Mouse (Mus musculus) hindbrain, embryonic 16.5 days (tissue): ENCODE results near the gene Gm3045. TPM values are rescaled to one million over a fixed set of nuclear protein-coding genes. Genes with fewer than 3 reads are reported as not detected.

Experiments
- ATAC-seq: fragments of 200-750 bp; cut with Nextera tagmentation; 2 replicates; pipeline ENCODE4 v1.8.0; 2017; ENCODE audit warnings: moderate TSS enrichment, moderate library complexity
- H3K27ac ChIP-seq: fragments of 300-500 bp; sonication (generic); 2 replicates; pipeline ENCODE4 v1.5.1; 2014; ENCODE audit warnings: low read depth, mild to moderate bottlenecking, control low read depth, low read length, moderate library complexity
- H3K27me3 ChIP-seq: fragments of 300-500 bp; sonication (generic); replicated peaks from 2 replicates; pipeline ENCODE4 v1.6.1; 2014; ENCODE audit warnings: low read length; ENCODE audit not compliant: control insufficient read depth, insufficient read depth
- H3K36me3 ChIP-seq: fragments of 300-500 bp; sonication (generic); 2 replicates; pipeline ENCODE4 v1.6.1; 2014; ENCODE audit warnings: mild to moderate bottlenecking, low read length, moderate library complexity, mixed read lengths; ENCODE audit not compliant: control insufficient read depth, insufficient read depth
- H3K4me1 ChIP-seq: fragments of 300-500 bp; sonication (generic); 2 replicates; pipeline ENCODE4 v1.6.1; 2014; ENCODE audit warnings: low read depth, low read length; ENCODE audit not compliant: control insufficient read depth, insufficient read depth
- H3K4me2 ChIP-seq: fragments of 300-500 bp; sonication (generic); 2 replicates; pipeline ENCODE4 v1.6.1; 2014; ENCODE audit warnings: mild to moderate bottlenecking, low read length, control low read depth, moderate library complexity
- H3K4me3 ChIP-seq: fragments of 300-500 bp; sonication (generic); 2 replicates; pipeline ENCODE4 v1.5.1; 2014; ENCODE audit warnings: mild to moderate bottlenecking, low read length, control low read depth, moderate library complexity
- H3K9ac ChIP-seq: fragments of 300-500 bp; sonication (generic); 2 replicates; pipeline ENCODE4 v1.6.1; 2014; ENCODE audit warnings: low read depth, mild to moderate bottlenecking, control low read depth, low read length, moderate library complexity
- H3K9me3 ChIP-seq: fragments of 300-500 bp; sonication (generic); 2 replicates; pipeline ENCODE4 v1.6.1; 2014; ENCODE audit warnings: mild to moderate bottlenecking, low read length, moderate library complexity; ENCODE audit not compliant: control insufficient read depth
- WGBS: fragments of 180-500 bp; shearing (Covaris S2); extraction: QIAGEN DNeasy Blood & Tissue Kit; methylation state at CpG from one replicate; pipeline ENCODE4 v1.1.7; 2014; 5-methylcytosine and 5-hydroxymethylcytosine counted together
- polyA plus RNA-seq: library from polyadenylated mRNA; unstranded; fragments of >200 nt; fragmentation: Nextera tagmentation; extraction: Ambion mirVana; gene quantifications from 2 replicates; pipeline ENCODE4 v1.2.1, GENCODE M21; 2015

Gm3045 gene
- polyA plus RNA-seq, 1 experiment from 2014 or later, result not detected

DNA sequence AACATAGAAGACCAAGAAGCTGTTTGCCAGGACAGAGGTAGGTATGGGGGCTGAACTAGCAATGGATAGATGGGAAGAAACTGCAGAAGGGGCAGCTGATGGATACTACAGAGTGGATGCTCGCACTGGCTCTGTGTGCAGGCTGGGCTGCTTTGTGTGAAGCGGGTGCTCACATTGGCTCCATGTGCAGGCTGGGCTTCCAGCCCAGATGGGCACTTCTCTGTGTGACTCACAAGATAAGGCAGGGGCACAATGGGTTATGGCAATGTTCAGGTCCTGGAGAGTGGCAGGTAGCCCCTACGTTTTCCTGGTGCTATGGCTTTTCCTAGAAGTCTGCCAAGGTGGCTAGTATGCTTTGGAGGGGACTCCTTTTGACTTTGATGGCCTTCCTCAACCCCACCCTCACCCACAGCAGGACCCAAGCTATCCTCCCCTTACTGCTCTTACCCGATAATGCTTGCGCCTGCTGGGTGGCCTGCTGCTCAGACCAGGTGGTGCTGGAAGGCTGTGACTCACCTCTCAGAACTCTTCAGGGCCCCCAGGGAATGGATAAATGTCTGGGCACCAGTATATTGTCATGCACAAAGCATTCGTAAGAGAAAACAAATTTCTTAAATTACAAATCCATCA, 21.8 kb upstream of the Gm3045 start:
- H3K9me3 ChIP-seq, result no peaks in the 10 kb centered on the region
- H3K36me3 ChIP-seq, result no peaks in the 10 kb centered on the region
- H3K4me3 ChIP-seq, result no peak overlapping the region
- H3K4me2 ChIP-seq, result no peak overlapping the region
- H3K27ac ChIP-seq, result no peak overlapping the region
- no peaks in the 10 kb centered on the region for H3K27me3 ChIP-seq
- ATAC-seq, result no peak
- no peaks in the 10 kb centered on the region for H3K4me1 ChIP-seq
- no peak overlapping the region for H3K9ac ChIP-seq
- WGBS, result 79% methylated on average over 6 of the region's 6 CpGs

DNA sequence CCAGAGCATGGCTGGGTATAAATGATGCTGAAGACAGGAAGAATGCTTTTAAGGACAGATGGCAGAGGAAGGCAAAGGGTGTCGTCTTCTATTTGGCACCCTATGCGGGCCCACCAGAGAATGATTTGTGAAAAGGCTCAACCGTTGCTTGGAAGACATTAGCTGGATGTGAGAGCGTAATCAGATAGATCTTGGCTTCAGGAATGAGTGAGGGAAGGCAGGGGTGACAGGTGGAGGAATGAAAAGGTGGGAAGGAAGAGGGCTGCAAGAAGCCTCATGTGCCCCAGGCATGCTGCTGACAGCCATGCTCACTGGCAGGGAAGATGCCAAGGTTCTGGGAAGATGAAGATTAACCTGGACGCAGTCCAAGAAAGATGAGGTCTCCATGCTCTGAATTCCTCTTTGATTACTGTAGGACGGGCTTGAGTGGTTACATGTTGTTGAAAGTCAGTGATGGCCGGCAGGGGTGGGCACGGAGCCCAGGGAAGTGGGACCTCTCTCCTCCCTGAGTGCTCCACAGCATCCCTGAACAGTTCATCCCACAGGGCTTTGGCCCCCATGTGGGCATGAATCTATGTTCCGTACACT, 14.0 kb upstream of the Gm3045 start:
- H3K27ac ChIP-seq, result no peak overlapping the region
- H3K4me1 ChIP-seq, result 0 out of 2 replicates have a peak, but pooled peaks cover 2% of the 10 kb centered on the region
- H3K9me3 ChIP-seq, result peaks cover 8% of the 10 kb centered on the region; the same call in 1 of the 2 replicates
- no peak overlapping the region for H3K4me3 ChIP-seq
- WGBS, result 54% methylated on average over 9 of the region's 9 CpGs
- no peak for ATAC-seq
- no peak overlapping the region for H3K9ac ChIP-seq
- no peaks in the 10 kb centered on the region for H3K27me3 ChIP-seq
- H3K4me2 ChIP-seq, result no peak overlapping the region
- H3K36me3 ChIP-seq, result no peaks in the 10 kb centered on the region

GRCm38 (mm10) chr13:56418685-56419483, 7.5 kb upstream of the Gm3045 start:
- no peak overlapping the region for H3K4me2 ChIP-seq
- peaks cover 4% of the 10 kb centered on the region; the same call in 1 of the 2 replicates for H3K9me3 ChIP-seq
- no peak overlapping the region for H3K27ac ChIP-seq
- 0 out of 2 replicates have a peak, but pooled peaks have one; percentile 40 for ATAC-seq
- H3K4me3 ChIP-seq, result no peak overlapping the region
- no peak overlapping the region for H3K9ac ChIP-seq
- H3K27me3 ChIP-seq, result no peaks in the 10 kb centered on the region
- no peaks in the 10 kb centered on the region for H3K4me1 ChIP-seq
- WGBS, result 44% methylated on average over 13 of the region's 13 CpGs
- H3K36me3 ChIP-seq, result no peaks in the 10 kb centered on the region

DNA sequence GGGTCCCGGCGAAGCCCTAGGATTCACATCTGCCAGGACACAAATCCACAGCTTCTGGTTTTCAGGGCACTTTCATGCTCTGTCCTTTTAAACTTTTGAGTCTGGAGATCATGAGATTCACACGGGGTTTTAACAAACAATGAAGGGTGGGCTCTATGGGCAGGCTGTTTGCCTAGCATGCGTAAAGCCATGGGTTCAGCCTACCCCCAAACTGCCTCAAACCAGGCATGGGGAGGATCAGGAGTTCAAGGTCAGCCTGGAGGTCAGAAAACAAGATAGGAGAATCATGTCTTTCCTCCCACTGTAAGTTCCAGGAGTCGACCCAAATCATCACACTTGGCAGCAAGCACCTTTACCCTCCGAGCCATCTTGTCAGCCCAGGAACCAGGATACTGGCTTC, 6.9 kb upstream of the Gm3045 start:
- no peaks in the 10 kb centered on the region for H3K36me3 ChIP-seq
- H3K4me3 ChIP-seq, result no peak overlapping the region
- H3K4me2 ChIP-seq, result no peak overlapping the region
- no peaks in the 10 kb centered on the region for H3K9me3 ChIP-seq
- no peaks in the 10 kb centered on the region for H3K4me1 ChIP-seq
- ATAC-seq, result no peak
- no peak overlapping the region for H3K9ac ChIP-seq
- H3K27me3 ChIP-seq, result no peaks in the 10 kb centered on the region
- 88% methylated on average over 6 of the region's 6 CpGs for WGBS
- H3K27ac ChIP-seq, result no peak overlapping the region

- 28% methylated on average over 16 of the region's 16 CpGs for WGBS
Observed at GRCm38 (mm10) chr13:56422072-56422723, 4.2 kb upstream of the Gm3045 start.

GRCm38 (mm10) chr13:56425931-56426330, 463 bp upstream of the Gm3045 start:
- H3K4me2 ChIP-seq, result no peak overlapping the region
- ATAC-seq, result no peak
- H3K27ac ChIP-seq, result no peak overlapping the region
- no peak overlapping the region for H3K9ac ChIP-seq
- no peaks in the 10 kb centered on the region for H3K27me3 ChIP-seq
- no peaks in the 10 kb centered on the region for H3K9me3 ChIP-seq
- H3K4me3 ChIP-seq, result no peak overlapping the region
- H3K4me1 ChIP-seq, result no peaks in the 10 kb centered on the region
- 87% methylated on average over 7 of the region's 7 CpGs for WGBS
- H3K36me3 ChIP-seq, result no peaks in the 10 kb centered on the region

More at GRCm38 (mm10) chr13:56422072-56422723, 4.2 kb upstream of the Gm3045 start:
- H3K4me1 ChIP-seq, result no peaks in the 10 kb centered on the region
- ATAC-seq, result peak; percentile 62; the same call in 1 of the 2 replicates
- no peaks in the 10 kb centered on the region for H3K27me3 ChIP-seq
- H3K9ac ChIP-seq, result no peak overlapping the region
- H3K9me3 ChIP-seq, result no peaks in the 10 kb centered on the region
- H3K4me2 ChIP-seq, result no peak overlapping the region
- no peak overlapping the region for H3K4me3 ChIP-seq
- H3K36me3 ChIP-seq, result no peaks in the 10 kb centered on the region
- no peak overlapping the region for H3K27ac ChIP-seq

DNA sequence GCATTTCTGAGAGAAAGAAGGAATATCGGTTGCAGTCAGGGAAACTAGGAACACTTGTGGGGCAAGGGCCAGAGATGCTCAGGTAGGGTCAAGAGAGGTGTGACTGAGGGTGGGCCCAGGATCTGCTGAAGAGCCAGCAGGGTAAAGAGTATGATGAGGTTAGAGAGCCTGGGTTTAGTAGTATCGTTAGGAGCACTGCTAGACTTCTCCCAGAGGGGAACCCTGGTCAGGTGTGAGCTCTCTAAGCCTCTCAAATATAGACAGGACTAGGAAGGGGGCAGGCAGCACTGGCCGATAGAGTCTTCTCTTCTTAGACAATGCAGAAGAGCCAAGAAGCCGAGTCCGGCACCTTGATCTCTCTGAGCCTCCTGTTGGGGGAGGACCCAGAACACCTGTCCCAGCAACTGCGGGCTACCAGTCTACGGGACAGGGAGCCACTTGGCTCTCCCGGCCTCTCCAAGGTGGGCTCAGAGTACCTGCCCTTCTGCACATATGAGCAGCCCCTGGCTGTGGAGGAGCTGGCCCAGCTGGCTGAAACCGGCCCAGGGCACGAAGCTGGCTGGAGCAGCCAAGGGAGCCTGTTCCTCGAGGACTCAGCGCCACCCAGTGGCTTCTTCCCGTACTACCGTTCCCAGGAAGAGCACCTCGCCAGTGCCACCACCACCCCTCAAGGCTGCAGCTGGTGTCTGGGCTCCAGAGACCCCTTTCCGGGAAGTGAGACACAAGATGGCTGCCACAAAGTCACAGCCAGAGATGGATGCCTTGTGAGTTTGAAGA, 2.5 kb downstream of the Gm3045 start:
- Histone ChIP-seq H3K4me3 (no peak overlapping the region), H3K36me3 (no peaks in the 10 kb centered on the region), H3K9ac (no peak overlapping the region), H3K4me2 (no peak overlapping the region), H3K9me3 (no peaks in the 10 kb centered on the region), H3K27ac (no peak overlapping the region), H3K4me1 (no peaks in the 10 kb centered on the region; the same call in 1 of the 2 replicates), H3K27me3 (no peaks in the 10 kb centered on the region)
- WGBS, result 29% methylated on average over 16 of the region's 16 CpGs
- peak; percentile 77 for ATAC-seq

- Histone ChIP-seq H3K9ac (no peak overlapping the region), H3K4me1 (no peaks in the 10 kb centered on the region; the same call in none of the 2 replicates), H3K9me3 (no peaks in the 10 kb centered on the region), H3K4me2 (no peak overlapping the region), H3K27ac (no peak overlapping the region), H3K27me3 (peaks cover 7% of the 10 kb centered on the region), H3K4me3 (no peak overlapping the region), H3K36me3 (no peaks in the 10 kb centered on the region)
- no peak for ATAC-seq
- WGBS, result 82% methylated on average over 11 of the region's 12 CpGs
Observed at GRCm38 (mm10) chr13:56432496-56432895, 6.1 kb downstream of the Gm3045 start.
